Mouse (Mus musculus) mesoderm, embryonic 11.5 days (tissue): Measurements from ENCODE around the gene P2ry6.

Source experiments
- DNase-seq: peaks from one replicate; pipeline ENCODE4 v3.0.0-alpha.2; 2012; ENCODE audit warnings: low read depth, low spot score

Gene P2ry6

DNA sequence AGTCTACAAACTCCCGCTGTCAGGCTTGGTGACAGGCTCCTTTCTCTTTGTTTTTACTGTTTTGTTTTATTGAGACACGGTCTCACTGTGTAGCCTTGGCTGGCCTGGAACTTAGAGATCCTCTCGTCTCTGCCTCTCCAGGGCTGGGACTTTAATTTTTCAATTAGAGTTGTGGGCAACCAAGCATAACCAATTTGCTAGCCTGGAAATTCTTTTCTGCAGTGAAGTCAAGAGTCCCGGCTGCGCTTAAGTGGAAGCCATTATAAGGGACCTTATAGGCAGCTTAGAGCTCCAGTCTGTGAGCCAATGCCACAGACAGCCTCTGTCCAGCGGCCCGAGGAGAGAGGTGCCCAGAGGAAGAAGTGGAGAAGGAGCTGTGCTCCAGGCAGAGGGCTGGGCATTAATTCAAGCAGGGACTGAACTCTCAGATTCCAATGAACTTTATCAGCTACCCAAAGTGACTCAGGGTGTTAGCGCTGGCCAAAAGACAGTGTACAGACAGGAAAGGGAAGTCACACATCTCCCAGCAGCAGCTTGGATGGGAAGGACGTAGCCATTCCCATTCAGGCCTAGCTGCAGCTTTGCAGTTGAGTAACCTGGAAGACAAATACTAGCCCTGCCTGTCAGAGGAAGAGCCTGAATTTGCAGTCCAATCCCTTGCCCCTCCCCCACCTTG, 16.3 kb upstream of the P2ry6 start:
- no peak for DNase-seq

DNA sequence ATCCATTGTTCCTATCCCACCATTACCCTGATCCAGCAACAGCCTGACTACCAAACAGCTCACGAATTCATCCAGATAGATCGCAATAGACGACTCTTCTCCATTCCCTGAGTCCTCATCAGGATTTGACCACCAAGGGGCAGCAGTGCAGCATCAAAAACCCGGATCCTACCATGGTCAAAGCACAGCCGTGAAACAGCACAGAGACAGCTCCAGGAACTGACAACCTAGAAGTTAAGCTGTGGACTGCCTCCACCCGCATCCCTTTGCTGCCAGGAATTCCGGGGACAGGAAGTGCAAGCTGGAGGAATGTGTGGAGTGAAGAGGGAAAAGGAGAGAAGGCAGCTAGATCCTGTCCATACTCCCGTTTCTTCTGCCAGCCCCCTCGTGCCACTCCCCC, 13.6 kb upstream of the P2ry6 start:
- peak; percentile 65 for DNase-seq

DNA sequence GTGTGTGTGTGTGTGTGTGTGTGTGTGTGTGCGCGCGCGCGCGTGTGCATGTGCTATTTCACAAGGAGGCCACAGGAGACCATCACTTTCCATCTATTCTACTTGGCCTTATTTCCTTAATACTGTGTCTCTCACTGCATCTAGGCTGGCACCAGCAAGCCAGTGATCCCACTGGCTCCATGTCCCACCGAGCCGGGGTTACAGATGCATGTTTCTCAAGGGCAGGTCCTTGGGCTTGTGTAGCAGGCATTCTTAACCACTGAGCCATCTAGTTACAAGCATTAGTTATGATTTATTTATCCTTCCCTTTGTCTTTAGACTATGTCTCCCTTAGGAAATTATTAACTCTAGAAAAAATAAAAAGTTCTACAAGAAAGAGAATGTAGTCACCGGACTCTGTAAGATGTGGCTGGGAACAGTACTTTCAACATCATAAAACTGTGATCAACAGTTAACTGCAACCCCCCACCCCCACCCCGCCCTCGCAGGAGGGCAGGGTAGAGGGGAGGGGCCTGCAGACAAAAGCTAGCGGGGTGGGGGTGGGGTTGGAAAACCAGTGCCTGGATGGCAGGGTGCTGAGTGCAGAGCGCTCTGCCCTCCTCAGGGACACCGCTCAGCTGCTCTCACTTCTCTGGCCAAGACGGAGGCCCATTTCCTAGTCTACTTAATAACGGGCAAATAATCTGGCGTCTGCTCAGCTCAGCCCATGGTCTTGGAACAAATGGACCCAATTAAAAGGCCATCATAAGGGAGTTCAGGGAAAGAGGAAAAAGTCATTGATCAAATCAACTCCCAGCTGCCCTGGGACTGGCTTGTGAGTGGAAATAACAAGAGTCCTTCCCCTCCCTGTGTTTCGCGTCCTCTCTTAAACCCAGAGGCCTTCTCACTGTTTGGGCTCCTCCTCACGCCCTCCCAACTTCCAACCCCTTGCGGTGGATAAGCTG, 10.3 kb upstream of the P2ry6 start:
- DNase-seq: peak; percentile 68

DNA sequence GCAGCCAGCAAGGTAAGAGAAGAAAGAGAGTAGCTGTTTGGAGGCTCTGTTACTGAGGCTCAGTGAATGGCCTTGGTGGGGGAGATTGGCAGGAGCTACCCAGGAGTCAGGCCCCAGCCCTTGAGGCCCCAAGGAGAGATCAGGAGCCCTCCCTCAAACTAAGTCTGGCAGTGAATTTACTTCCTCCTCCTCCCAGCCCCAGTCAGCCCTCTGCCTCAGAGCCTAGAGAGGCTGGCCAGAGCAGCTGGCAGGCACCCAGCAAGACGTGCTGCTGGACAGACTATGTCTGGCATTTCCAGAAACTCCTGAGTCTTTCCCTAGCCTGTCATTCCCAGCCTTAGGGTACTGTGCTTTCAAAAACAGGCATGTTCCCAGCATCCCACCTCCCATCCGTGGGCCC, 4.7 kb upstream of the P2ry6 start:
- DNase-seq: no peak

DNA sequence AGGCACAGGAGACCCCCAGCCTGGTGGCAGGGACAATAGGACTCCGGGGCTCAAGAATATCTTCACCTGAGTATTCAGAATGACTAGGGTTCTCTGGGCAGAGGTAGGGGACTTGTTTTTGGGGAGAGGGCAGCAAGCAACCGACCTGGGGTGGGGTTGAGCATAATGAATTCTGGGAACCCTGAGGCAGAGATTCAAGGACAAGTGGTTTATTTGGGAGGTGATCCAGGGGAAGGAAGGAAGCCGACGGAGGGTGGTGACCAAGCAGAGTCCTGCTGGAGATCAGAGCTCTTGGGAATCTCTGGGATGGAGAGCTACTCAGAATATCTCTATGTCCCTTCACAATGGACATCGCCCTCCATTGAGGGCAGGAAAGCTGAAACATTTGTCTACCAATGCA, 3.7 kb upstream of the P2ry6 start:
- DNase-seq: no peak

DNA sequence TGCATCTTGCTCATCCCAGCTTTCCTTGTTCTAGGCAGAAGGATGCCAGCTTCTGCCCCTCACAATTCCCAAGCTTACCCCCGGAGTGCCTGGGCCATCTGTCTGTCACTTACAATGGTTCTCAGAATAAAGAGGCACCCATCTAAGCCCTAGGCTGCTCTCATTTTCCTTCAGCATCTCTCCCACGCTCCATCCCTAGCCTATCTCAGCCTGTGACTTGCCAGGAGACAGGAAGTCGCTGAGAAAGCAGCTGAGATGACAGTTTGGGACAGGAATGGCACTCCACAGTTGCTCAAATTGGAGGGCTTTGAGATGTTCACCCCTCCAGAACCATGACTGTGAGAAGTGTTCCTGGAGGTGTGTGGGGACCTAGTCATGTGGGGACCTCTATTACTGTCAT, 1.6 kb downstream of the P2ry6 start:
- DNase-seq: no peak

DNA sequence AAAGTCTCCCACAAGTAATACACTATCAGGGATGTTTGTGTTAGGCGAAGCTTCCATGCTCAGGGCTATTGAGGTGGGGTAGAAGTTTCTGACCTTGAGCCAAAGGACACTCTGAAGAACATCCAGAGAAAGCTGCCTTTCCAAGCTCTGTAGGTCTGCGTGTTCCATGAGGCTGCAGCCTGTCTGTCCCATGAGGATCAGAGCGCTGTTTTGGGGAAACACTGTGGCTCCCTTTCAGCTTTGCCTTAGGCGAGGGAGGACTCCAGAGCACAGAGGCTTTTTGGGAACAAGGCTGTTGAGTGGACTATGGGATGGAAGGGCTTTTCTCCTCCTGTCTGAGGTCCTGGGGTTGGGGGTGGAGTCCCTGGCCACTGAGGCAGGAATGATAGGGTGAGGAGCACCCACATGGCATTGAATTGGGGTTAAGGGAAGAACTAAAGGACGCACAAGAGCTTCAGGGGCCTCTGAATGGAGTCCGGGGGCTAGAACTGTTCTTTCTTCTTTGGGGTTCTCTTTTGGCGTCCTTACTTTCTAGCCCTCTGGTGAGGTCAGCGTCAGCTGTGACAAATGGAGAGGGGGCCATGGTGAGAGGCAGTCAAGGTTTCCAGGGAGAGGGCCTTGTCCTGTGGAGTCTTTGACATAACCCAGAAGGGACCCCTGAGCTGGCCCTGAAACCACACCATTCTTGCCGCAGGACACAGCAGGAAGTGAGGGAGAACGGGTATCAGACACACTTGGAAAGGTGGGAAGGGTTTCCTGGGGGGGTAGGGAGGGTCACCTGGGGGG, 5.4 kb downstream of the P2ry6 start:
- no peak for DNase-seq

DNA sequence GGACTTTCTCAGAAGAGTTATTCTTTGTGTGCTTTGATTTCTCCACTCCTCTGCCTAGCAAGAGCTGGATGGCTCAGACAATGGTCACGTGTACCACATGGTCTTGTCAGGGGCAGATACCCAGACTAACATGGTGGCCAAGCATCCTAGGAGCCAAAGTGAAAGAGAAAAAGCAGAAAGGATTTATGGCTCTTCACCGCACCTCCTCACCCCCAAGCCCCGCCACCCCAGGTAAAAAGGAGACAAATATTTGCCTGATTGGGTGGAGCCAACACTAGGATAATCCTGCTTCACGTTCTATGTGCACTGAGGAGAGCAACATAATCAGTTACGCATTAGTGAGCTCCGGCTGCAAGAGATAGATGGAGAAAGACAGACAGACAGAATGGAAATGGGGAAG, 6.1 kb downstream of the P2ry6 start:
- DNase-seq: no peak

DNA sequence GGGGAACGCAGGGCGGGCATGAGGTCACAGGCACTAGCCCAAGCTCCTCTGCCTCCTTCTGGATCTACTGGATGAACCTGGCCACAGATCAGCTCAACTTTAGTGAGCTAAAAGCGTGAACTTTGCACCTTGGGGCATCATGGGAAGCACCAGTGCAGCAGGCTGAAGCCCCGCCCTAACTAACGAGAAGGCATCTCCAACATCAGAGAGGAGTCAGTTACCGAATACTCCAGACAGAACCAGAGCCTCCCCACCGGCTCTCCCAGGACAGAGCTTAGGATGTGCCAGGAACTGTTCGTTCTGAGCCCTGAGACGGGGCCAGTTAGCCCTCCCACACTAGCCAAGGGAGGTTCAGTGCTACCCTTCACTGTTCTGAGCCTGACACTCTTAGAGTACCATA, 6.6 kb downstream of the P2ry6 start:
- no peak for DNase-seq

DNA sequence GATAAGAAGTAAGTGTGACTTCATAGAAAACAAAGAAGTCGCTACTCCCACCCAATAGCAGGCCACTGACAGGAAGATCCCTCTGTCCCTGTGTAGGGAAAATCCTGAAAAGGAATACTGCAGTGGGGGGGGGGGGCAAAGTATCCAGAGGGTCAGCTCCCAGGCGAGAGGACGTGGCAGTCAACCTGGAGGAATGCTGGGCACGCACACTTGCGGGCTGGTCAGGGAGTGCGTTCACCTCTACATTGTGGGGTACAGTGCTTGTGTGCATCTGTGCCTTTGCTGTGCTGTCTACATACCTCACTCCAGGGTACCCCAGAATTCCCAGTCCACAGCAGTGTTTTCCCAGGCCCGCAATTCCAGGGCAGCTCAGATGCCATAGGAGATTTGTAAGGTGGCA, 8.4 kb downstream of the P2ry6 start:
- no peak for DNase-seq

DNA sequence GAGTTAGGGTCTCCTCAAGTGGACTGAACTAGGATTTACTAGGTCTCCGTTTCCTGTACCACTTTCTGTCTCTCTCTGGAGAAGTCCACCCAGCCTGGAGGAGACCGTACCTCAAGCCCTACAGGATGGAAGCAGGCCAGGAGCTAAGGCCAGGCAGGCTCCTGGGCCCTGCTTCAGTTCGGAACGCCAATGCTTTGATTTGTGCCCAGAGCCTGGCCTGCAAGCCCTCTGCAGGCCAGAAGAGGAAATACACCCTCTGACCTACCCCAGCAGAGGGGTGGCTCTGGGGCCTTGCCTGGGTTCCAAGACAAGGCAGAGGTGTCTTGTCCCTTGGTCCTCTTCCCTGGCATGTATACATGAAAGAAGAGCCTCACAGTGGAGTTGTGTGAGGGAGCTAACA, 9.4 kb downstream of the P2ry6 start:
- DNase-seq: peak; percentile 59

DNA sequence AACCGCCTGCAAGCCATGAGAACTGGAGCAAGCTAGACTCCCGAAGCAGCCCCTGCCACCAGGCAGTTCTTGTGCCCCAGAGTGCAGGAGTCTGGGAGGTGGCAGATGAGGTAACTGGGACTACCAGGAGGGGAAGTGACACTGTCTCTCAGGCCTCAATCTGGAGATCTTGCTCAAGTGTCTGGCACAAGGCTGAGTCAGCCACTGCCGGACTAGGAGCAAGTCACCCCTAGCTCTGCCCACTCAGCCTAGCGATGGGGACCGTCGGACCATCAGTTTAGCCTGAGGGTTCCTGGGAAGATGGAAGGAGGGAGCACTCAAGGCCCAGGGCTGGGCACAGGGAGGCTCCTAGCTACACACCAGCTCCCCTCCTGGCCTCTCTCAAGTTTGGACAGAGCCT, 10.2 kb downstream of the P2ry6 start:
- DNase-seq: no peak

DNA sequence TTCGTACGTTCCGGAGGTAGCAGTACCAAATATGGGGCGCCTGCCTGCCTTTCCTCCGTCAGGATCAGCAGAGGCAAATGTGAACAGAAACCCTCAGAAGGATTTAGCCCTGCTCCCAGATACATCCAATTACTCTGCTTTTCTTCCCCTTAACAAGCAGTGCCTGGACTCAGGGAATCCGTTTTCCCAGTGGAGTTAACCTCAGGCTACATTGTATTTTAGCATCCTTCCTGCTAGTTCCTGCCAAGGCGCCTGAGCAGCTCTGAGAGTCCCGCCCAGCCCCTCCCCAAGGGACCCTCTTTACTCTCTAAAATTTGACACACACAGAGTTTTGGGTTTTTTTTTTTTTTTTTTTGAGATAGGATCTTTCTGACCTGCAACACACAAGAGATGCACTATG, 11.1 kb downstream of the P2ry6 start:
- no peak for DNase-seq

DNA sequence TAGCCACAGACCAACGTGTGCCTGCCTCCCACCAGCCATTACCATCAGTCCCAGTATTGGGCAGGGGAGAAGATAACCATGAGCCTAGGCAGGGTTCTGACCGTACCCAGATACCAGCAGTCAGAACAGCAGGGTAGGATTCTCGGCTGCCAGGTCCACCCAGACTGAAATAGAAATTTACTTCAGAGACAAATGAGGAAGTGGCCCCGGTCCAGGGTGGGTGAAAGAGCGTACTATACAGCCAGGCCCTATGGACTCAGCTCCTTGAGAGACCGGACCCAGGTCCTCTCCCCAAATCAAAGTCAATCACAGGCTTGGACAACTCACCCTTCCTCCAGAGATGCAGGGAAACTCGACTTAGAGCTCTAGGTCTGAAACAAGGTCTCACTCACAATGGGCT, 13.3 kb downstream of the P2ry6 start:
- DNase-seq: no peak

DNA sequence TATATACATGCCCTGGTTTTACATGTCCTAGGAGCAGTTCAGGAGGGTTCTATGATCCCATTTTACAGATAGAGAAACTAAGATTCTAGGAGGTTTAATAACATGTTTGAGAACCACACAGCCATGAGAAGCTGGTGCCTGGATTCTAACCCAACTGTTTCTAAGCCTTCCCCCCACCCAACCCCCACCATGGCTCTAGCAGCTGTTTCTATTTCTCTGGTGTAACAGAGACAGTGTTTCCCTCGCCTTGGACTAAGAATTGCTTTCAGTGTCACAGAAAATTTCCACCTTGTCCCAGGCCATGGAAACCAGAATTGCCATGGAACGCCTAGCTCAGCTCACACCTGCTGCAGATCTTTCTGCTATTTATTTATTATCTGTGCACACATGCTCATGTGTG, 14.0 kb downstream of the P2ry6 start:
- no peak for DNase-seq

DNA sequence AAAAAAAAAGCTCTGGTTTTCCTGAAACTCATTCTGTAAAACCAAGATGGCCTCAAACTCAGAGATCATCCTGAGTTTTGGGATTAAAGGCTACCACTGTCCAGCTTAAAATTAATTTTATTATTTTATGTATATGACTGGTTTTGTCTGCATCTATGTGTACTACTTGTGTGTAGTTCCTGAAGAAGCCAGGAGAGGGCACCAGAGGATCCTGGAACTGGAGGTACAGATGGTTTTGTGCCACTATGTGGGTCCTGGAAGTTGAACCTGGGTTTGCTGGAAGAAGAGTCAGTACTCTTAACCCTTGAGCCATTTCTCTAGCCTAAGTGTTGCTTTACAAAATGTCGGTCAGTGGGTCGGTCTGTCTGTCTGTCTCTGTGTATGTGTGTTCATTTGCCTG, 16.0 kb downstream of the P2ry6 start:
- peak; percentile 31 for DNase-seq

DNA sequence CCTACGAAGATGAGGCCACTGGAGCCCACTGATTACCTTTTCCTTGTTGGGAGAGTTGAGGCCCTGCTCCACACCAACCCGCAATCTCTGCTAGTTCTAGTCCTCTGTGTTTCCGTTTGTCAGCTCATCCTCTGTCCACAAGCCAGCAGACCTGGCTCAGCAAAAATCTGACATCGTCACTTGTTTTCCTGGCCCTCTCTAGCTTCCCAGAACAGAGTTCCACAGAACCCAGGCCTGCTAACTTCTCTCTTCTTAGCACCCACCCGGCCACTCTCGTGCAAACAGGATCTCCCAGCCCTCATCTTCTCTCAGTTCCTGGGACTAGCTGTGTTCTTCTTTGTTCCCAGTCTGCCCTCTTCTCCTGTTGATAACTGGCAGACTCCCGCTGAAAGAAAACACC, 21.8 kb downstream of the P2ry6 start:
- no peak for DNase-seq

DNA sequence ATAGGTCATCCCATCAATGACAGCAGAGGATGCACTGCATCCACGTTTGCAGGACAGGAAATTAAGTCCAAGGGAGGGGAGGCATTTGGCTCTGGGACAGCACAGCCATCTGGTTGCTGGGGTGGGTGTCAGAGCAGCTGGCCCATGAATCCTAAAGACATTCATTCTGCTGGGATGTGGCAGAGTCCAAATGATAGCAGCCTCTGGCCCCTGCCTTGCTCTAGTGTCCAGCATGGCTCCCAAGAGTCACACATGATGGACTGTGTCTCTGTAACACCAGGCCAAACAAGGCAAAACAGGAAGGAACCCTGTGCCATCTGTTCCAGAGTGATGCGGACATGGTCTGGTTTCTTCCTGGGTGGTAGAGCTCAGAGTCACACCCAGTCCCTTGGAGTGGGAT, 22.5 kb downstream of the P2ry6 start:
- DNase-seq: no peak

DNA sequence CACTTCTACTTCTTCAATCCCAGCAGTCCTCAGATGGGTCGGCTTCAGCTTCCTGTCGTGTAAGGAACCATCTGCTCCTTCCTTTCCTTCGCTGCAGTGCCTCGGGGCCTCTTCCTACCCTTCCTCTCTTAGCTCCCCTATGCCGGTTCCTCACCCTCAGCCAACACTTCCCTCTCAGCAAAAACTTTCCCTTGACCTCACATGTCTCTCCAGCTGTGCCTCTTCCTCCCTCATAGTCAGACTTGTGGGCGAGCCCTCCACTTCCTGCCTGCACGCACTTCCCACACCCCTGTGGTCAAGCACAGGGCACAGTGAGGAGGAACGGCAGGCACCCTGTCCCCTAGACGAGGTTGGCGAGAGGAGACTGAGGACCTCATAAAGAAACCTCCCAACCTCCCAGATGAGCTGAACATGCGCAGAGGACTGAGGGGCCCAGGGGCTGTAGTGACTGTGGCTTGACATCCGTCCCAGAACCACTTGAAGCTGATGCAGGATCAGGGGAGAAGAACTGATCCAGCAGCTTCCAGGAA, 23.9 kb downstream of the P2ry6 start:
- no peak for DNase-seq

DNA sequence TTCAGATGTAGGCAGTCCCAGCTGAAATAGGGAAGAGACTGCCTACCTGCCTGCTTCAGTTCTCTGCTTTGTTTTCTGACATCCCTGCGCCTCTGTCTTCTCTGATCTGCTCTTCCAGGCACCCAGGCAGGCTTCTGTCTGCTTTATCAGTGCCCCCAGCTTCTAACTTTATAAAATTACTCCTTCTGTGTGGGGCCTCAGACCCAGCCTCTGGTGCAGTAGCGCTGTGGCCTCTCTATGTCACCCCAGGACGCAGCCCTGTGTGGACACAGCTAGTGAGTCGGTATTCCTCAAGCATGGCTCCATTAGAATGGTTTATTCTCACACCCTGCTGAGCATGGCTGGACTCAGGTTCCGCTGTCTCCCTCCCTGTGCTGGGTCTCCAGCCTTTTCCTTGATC, 24.4 kb downstream of the P2ry6 start:
- no peak for DNase-seq

DNA sequence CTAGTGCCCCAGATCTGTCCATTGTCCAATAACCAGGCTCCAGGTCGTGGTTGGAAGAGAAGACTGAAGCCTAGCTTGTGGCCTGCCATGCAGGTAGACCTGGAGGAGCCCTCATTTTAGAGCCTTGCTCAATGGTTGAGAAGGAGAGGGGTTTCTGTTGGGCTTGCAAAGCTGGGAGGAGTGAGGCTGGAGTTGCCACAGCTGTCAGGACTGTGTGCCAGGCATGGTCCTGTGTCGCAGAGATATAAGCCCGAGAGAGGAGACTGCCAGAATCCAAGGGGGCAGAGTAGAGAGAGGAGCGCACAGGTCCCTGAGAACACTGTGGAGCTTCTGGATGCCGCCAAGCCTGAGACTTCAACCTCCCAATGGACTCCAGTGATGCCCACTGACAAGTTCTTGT, 29.7 kb downstream of the P2ry6 start:
- DNase-seq: no peak

DNA sequence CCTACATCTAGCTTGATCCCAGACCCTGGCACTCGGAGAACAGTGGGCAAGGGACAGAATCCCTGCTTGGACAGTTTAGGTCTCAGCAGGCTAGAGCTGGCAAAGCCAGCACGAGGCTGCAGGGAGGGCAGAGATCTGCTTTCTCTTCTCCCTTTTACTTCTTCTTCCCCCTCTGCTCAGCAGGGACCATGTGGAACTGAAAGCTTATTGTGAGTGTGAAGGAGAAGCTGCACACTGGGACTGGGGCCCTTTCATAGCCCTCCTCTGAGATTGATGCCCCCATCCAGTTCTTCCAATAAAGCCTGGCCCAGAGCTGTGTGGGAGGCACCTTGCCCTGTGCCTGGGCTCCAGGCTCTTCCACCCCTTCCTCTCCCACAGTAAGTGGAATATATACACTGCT, 30.1 kb downstream of the P2ry6 start:
- no peak for DNase-seq
